Mouse (Mus musculus) myocyte (in vitro differentiated cells): ENCODE measurements around the gene Eif5b.

Source experiments
- E2F4 ChIP-seq: IDR thresholded peaks from one replicate; pipeline ENCODE4 v1.6.1; 2011; ENCODE audit warnings: mild to moderate bottlenecking, control low read depth, moderate library complexity; ENCODE audit not compliant: insufficient read depth
- MAX ChIP-seq: IDR thresholded peaks from one replicate; pipeline ENCODE4 v1.6.1; 2011; ENCODE audit warnings: low read depth, mild to moderate bottlenecking, control low read depth
- MYOG ChIP-seq, 3 experiments: IDR thresholded peaks; one replicate each; pipeline ENCODE4 v1.6.1; 2011; ENCODE audit warnings: control low read depth in 2 of 3, low read depth in 2 of 3, mild to moderate bottlenecking in 2 of 3; ENCODE audit not compliant: insufficient read length in 2 of 3, control insufficient read depth in 1 of 3, insufficient read depth in 1 of 3
- POLR2A ChIP-seq: IDR thresholded peaks from one replicate; pipeline ENCODE4 v1.6.1; 2011; ENCODE audit warnings: low read depth, mild to moderate bottlenecking, control low read depth, moderate library complexity; ENCODE audit not compliant: insufficient read length
- POLR2AphosphoS2 ChIP-seq: IDR thresholded peaks from one replicate; pipeline ENCODE4 v1.6.1; 2011; ENCODE audit warnings: low read depth, control low read depth; ENCODE audit not compliant: insufficient read length
- TCF12 ChIP-seq: IDR thresholded peaks from one replicate; pipeline ENCODE4 v1.6.1; 2011; ENCODE audit warnings: mild to moderate bottlenecking, control low read depth; ENCODE audit not compliant: poor library complexity, insufficient read depth, severe bottlenecking
- USF1 ChIP-seq: IDR thresholded peaks from one replicate; pipeline ENCODE4 v1.6.1; 2011; ENCODE audit warnings: low read depth, mild to moderate bottlenecking, control low read depth, moderate library complexity

- no peak for TF ChIP-seq MAX
- no peak for TF ChIP-seq POLR2A
- no peak for TF ChIP-seq MYOG (IDR thresholded peaks at IDR 0.05; ENCODE audit: control insufficient read depth in 1 of 3, insufficient read depth in 1 of 3, insufficient read length in 2 of 3, low read depth in 2 of 3)
- TF ChIP-seq USF1 = no peak
- no peak for TF ChIP-seq E2F4
- no peak for TF ChIP-seq POLR2AphosphoS2
- no peak for TF ChIP-seq TCF12
These were observed 40.2 kb upstream of the Eif5b start, which contains the start of gene Lyg1 for GRCm38 (mm10) chr1:37957659-37958058.
